ENCODE assay signal across 8 mouse cellular contexts in the genomic region with DNA sequence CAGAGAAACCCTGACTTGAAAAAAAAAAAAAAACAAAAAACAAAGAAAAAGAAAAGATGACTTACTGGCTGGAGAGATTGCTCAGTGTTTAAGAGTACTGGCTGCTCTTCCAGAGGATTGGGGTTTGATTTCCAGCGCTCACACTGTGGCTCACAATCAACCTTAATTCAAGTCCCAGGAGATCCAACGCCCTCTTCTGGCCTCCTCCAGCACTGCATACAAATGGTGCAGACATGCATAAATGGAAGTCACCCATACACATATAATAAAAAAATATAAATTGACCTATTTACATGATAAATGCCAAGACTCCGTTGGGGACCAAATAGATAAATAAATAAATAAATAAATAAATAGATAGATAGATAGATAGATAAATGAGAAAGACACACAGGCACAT. TPM values are rescaled to one million over a fixed set of nuclear protein-coding genes. Genes with fewer than 3 reads are reported as not detected.
DNase-seq lines count a peak whose midpoint lies in the region; ATAC-seq and TF ChIP-seq lines count a peak whose summit lies in the region.

No protein-coding gene starts in this region.

- H3K9ac ChIP-seq in hindbrain, embryonic 16.5 days (ENCODE audit: low read depth, low read length): no peak overlapping the region
- no peak overlapping the region for H3K9ac ChIP-seq in midbrain, postnatal 0 days (replicated peaks; ENCODE audit: low read length, poor library complexity, severe bottlenecking)

- no peak for ATAC-seq in hindbrain, embryonic 16.5 days
- no peak for ATAC-seq in midbrain, postnatal 0 days (ENCODE audit: low FRiP score)

- peak; percentile 40 for TF ChIP-seq CTCF in midbrain, postnatal 0 days (IDR thresholded peaks at IDR 0.05)

- H3K36me3 ChIP-seq in hindbrain, embryonic 16.5 days (ENCODE audit: control insufficient read depth, insufficient read depth, low read length): peaks cover 2% of the 10 kb centered on the region; the same call in 1 of the 2 replicates
- H3K36me3 ChIP-seq in midbrain, postnatal 0 days (ENCODE audit: insufficient read depth, low read length): peaks cover 6% of the 10 kb centered on the region; the same call in 1 of the 2 replicates

- no peaks in the 10 kb centered on the region for H3K27me3 ChIP-seq in hindbrain, embryonic 16.5 days (replicated peaks; ENCODE audit: control insufficient read depth, insufficient read depth, low read length)
- H3K27me3 ChIP-seq in midbrain, postnatal 0 days (ENCODE audit: insufficient read depth, low read length): no peaks in the 10 kb centered on the region

- peak; percentile 64 for DNase-seq in cerebellum, adult 9-10 months
- DNase-seq in cerebellum, adult 8-10 months: no peak
- DNase-seq in right cerebral cortex, postnatal 14 days: peak; percentile 17
- no peak for DNase-seq in right cerebral cortex, postnatal 10 days (ENCODE audit: low spot score in 2 of 2)
- no peak for DNase-seq in midbrain, postnatal 0 days (ENCODE audit: low spot score)
- no peak for DNase-seq in layer of hippocampus, adult 9-11 months
- no peak for DNase-seq in layer of hippocampus, postnatal 25 days (ENCODE audit: extremely low spot score in 1 of 2, low spot score in 1 of 2)

- peaks cover 8% of the 10 kb centered on the region for H3K4me1 ChIP-seq in hindbrain, embryonic 16.5 days (ENCODE audit: control insufficient read depth, insufficient read depth, low read depth, low read length)
- H3K4me1 ChIP-seq in midbrain, postnatal 0 days (ENCODE audit: insufficient read depth, low read length): peaks cover 3% of the 10 kb centered on the region; the same call in 1 of the 2 replicates

- no peak overlapping the region for H3K27ac ChIP-seq in hindbrain, embryonic 16.5 days (ENCODE audit: low read depth, low read length)
- no peak overlapping the region for H3K27ac ChIP-seq in midbrain, postnatal 0 days (ENCODE audit: low read depth, low read length)

- peak overlapping the region; percentile 95; the same call in 1 of the 2 replicates for H3K4me3 ChIP-seq in hindbrain, embryonic 16.5 days (ENCODE audit: low read length)
- peak overlapping the region; percentile 97; the same call in 1 of the 2 replicates for H3K4me3 ChIP-seq in midbrain, postnatal 0 days (ENCODE audit: low read depth, low read length)

- H3K9me3 ChIP-seq in hindbrain, embryonic 16.5 days (ENCODE audit: control insufficient read depth, low read length): no peaks in the 10 kb centered on the region
- no peaks in the 10 kb centered on the region for H3K9me3 ChIP-seq in midbrain, postnatal 0 days (ENCODE audit: low read length)

- 52% methylated on average over 3 of the region's 3 CpGs for WGBS in hindbrain, embryonic 16.5 days
- 66% methylated on average over 3 of the region's 3 CpGs for WGBS in midbrain, postnatal 0 days

- H3K4me2 ChIP-seq in hindbrain, embryonic 16.5 days (ENCODE audit: low read length): peak overlapping the region; percentile 93; the same call in 1 of the 2 replicates
- H3K4me2 ChIP-seq in midbrain, postnatal 0 days (ENCODE audit: low read depth, low read length, poor library complexity, severe bottlenecking): no peak overlapping the region; the same call in 1 of the 2 replicates

RNA-seq across cellular contexts. Expression of a gene that starts 1.4 kb away (rescaled TPM):
- 9.7 and 10.8 TPM in 2 replicates for polyA plus RNA-seq in hindbrain, embryonic 16.5 days (2015; fragmentation: Nextera tagmentation; extraction: Ambion mirVana)
- 7.9 and 8.4 TPM in 2 replicates for total RNA-seq in midbrain, postnatal 0 days (2014; rRNA removed)
- 5.9 and 7.4 TPM in 2 replicates for polyA plus RNA-seq in midbrain, postnatal 0 days (2015; fragmentation: Nextera tagmentation; extraction: Ambion mirVana)
- total RNA-seq in layer of hippocampus, postnatal 25 days (2021): 1 to 10 TPM; 7.9 to 9.1 TPM

RNA-seq across cellular contexts. Expression of a gene that starts 1.4 kb away (rescaled TPM):
- 8.9 and 9.9 TPM in 2 replicates for polyA plus RNA-seq in hindbrain, embryonic 16.5 days (2015; fragmentation: Nextera tagmentation; extraction: Ambion mirVana)
- total RNA-seq in midbrain, postnatal 0 days (2014; rRNA removed): 6.0 and 6.8 TPM in 2 replicates
- polyA plus RNA-seq in midbrain, postnatal 0 days (2015; fragmentation: Nextera tagmentation; extraction: Ambion mirVana): 5.1 and 5.5 TPM in 2 replicates
- 1 to 10 TPM; 9.2 to 9.7 TPM for total RNA-seq in layer of hippocampus, postnatal 25 days (2021)

RNA-seq across cellular contexts. Expression of a gene that starts 14.2 kb away (rescaled TPM):
- polyA plus RNA-seq in hindbrain, embryonic 16.5 days (2015; fragmentation: Nextera tagmentation; extraction: Ambion mirVana): 21.1 and 21.2 TPM in 2 replicates
- total RNA-seq in midbrain, postnatal 0 days (2014; rRNA removed): 65.9 and 76.6 TPM in 2 replicates
- 14.2 and 18.8 TPM in 2 replicates for polyA plus RNA-seq in midbrain, postnatal 0 days (2015; fragmentation: Nextera tagmentation; extraction: Ambion mirVana)
- total RNA-seq in layer of hippocampus, postnatal 25 days (2021): 100 to 1,000 TPM; 159 to 163 TPM

RNA-seq across cellular contexts. Expression of a gene that starts 36.0 kb away (rescaled TPM):
- polyA plus RNA-seq in hindbrain, embryonic 16.5 days (2015; fragmentation: Nextera tagmentation; extraction: Ambion mirVana): 77.4 and 80.3 TPM in 2 replicates
- 24.4 and 36.0 TPM in 2 replicates for total RNA-seq in midbrain, postnatal 0 days (2014; rRNA removed)
- polyA plus RNA-seq in midbrain, postnatal 0 days (2015; fragmentation: Nextera tagmentation; extraction: Ambion mirVana): 88.6 and 90.4 TPM in 2 replicates
- total RNA-seq in layer of hippocampus, postnatal 25 days (2021): 10 to 100 TPM; 84.1 to 88.1 TPM

RNA-seq across cellular contexts. Expression of a gene that starts 39.0 kb away (rescaled TPM):
- 127 and 128 TPM in 2 replicates for polyA plus RNA-seq in hindbrain, embryonic 16.5 days (2015; fragmentation: Nextera tagmentation; extraction: Ambion mirVana)
- total RNA-seq in midbrain, postnatal 0 days (2014; rRNA removed): 140 and 160 TPM in 2 replicates
- 126 and 130 TPM in 2 replicates for polyA plus RNA-seq in midbrain, postnatal 0 days (2015; fragmentation: Nextera tagmentation; extraction: Ambion mirVana)
- 10 to 100 TPM; 34.8 to 41.4 TPM for total RNA-seq in layer of hippocampus, postnatal 25 days (2021)

Comparison
In these comparisons a context has a peak if more than half of its experiments do, and no peak if none do; other contexts are left out.
1. DNase-seq: peak in cerebellum, adult 9-10 months (single experiment) and right cerebral cortex, postnatal 14 days (single experiment); none in cerebellum, adult 8-10 months (single experiment), right cerebral cortex, postnatal 10 days (0 of 2), midbrain, postnatal 0 days (single experiment), layer of hippocampus, adult 9-11 months (single experiment) and layer of hippocampus, postnatal 25 days (0 of 2).